Mouse (Mus musculus) embryo, embryonic 10.5 days (tissue): ENCODE measurements around the gene Wwc2.

ENCODE experiments used
- DNase-seq: peaks from one replicate; pipeline ENCODE4 v3.0.0-alpha.2; 2015; ENCODE audit warnings: low spot score

The Wwc2 gene

DNA sequence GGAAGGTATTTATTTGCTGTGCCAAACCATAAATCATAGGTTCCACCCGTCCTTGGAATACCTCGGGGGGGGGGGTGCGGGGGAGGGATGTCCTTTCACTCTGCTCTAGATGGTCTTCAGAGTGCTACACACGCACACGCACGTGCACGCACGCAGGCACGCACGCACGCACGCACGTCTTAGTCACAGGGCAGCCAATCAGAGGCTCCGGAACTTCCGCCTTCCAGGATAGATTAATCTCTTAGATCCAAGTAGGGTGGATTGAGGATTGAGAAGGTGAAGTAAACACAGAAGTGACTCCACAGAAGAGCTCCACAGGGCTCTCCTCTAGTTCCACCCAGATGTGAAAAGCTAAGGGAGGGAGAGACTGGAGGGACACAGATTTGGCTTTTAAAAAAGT is 204.4 kb downstream of the Wwc2 start:
- DNase-seq: no peak

DNA sequence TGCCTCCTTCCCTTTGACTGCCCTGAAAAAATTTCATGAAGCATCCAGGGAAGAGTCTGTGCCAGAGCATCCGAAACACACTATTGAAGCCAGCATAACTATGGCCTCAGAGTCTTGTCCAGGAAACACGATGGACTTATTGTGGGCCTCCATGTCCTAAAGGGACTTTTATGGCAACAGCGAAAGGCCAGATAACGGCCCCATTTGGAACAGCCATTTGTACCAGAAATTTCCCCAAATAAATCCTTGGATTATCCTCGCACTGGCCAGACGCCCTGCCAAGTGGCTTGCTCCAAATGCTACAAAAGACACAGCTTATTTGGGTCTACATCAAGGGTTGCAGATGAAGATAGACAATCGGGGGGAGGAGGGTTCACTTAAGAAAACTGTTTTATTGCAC is 206.3 kb downstream of the Wwc2 start:
- DNase-seq: no peak

DNA sequence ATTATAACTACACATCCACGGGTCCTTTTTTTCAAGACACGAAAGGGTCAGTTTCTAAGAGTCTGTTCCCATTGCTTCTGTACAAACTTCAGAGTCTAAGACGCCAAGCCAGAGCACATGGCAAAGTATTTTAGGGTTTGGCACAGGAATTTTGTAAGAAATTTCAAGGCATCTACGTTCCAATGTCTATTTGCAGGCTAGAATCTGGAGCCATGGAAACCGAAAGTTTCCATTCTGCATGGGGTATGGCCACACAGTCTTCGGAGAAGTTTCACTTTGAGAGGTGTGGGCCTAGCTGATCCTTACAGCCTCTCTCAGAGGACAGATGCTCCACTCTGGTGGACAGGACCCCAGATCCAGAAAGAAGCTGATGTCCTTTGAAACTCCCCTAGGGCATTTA is 206.8 kb downstream of the Wwc2 start:
- no peak for DNase-seq

DNA sequence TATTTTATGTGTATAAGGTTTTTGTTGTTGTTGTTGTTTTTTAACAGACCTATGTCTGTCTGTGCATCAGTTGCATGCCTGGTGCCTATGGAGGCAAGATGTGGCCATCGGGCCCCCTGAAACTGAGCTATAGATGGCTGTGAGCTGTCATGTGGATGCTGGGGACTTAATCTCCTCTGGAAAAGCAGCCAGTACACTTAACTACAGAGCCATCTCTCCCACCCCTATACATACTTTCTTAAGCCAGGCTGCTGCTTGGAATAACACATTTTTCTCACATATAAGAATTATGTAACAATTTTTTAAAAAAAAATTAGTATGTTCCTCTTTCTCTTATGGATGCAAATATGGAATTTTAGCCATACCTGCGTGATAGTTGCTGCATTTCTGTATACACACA is 207.2 kb downstream of the Wwc2 start:
- no peak for DNase-seq

DNA sequence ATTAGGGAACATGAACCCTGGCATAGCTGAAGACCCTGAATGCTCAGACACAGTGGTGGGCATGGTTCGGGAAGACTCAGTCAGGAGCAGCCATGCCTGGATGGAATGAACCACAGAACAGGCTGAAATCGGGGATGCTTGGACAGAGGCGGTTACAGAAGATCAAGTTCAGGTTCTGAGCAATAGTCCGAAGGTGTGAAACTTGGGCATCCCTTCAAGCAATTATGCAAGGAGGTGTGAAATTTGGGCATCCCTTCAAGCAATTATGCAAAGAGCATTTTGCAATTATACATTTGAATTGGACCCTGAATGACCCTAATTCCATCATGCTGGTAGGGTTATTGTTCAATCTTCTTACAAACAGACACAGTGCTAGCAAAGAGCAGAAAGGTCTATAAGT is 208.8 kb downstream of the Wwc2 start:
- no peak for DNase-seq

DNA sequence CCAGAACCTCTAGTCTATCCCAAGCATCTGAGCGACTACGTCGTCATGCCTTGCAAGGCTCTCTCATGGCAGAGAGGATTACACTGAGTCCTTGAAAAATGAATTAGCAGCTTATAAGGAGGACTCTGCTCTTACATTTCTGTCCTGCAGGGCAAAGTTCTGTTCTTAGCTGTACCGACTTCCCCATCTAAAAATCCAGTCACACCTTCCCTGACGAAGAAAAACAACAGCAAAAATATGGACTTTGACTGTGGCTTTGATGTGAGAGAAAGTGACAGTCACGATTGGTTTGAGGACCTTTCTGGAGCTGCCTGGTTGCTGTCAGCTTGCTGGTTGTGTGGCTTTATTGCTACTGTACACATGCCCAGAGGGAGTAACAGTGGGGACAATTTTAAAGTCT is 211.1 kb downstream of the Wwc2 start:
- no peak for DNase-seq

DNA sequence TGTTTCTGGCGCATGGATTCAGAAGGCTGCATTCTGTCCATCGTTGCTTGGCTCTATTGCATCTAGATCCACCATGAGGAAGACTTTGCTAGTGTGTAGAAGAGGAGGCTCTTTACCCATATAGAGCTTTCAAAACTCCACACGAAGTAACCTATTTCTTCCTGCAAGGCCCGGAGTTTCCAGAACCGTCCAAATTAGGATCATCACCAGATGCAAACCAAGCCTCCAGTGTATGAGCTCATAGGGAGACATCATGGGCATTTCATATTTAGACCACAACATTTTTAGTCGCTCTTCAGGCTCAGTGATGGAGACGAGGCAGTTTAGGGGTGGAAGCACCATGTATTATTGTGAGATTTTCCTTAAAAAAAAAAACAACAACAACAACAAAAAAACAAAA is 213.3 kb downstream of the Wwc2 start:
- DNase-seq: no peak
